Mouse (Mus musculus) ES-Bruce4 (cell line): ENCODE data around the gene Cbfa2t3.
A peak's percentile ranks its signal among the peaks of the same experiment; 100 is the strongest.

Source experiments
- CTCF ChIP-seq: IDR thresholded peaks from one replicate; pipeline ENCODE4 v1.8.1; 2011; ENCODE audit warnings: low read depth, low read length
- EP300 ChIP-seq: IDR thresholded peaks from 2 replicates; pipeline ENCODE4 v1.6.1; 2011; ENCODE audit warnings: low read depth, low read length; ENCODE audit not compliant: insufficient read depth
- POLR2A ChIP-seq: IDR thresholded peaks from one replicate; pipeline ENCODE4 v1.8.1; 2011; ENCODE audit warnings: low read length; ENCODE audit not compliant: insufficient read depth

- TF ChIP-seq CTCF = peak; percentile 6
- TF ChIP-seq POLR2A = no peak
- no peak for TF ChIP-seq EP300
Observed at GRCm38 (mm10) chr8:122719500-122720065, 20.7 kb upstream of the Cbfa2t3 start.
